Mouse (Mus musculus) gastrocnemius, postnatal 25 days (tissue): ENCODE data around the gene Snupn. TPM values are rescaled to one million over a fixed set of nuclear protein-coding genes. Genes with fewer than 3 reads are reported as not detected.
"Not testable (repeated sequence)": the region's sequence is repeated elsewhere in the genome, so short reads cannot be mapped to it uniquely, and the experiment has no call there.

ENCODE experiments used
- DNase-seq: peaks from one replicate; pipeline ENCODE4 v3.0.0; 2022
- long read RNA-seq, 2 experiments: library from polyadenylated mRNA; stranded (forward); transcript quantifications; one replicate each; pipeline ENCODE4 v2.0.0; 2021
- total RNA-seq, 2 experiments: library from RNA; stranded (reverse); gene quantifications; 1 replicate in 1 of 2; 2 replicates in 1 of 2; pipeline ENCODE4 v1.2.3; 2021

The Snupn gene
- 1 to 10 TPM; 7.0 to 9.1 TPM for total RNA-seq
- long read RNA-seq, experiment 1, transcript Snupn-201 (9 exons, 1,391 nt) = major isoform, 8 of 14 reads
- long read RNA-seq, experiment 1, partial matches to known transcripts = 3 of 14 reads
- long read RNA-seq, experiment 1, other reads (novel, unspliced or antisense) = 3 of 14 reads
- long read RNA-seq, experiment 2, transcript Snupn-201 (9 exons, 1,391 nt) = major isoform, 7 of 9 reads
- long read RNA-seq, experiment 2, partial matches to known transcripts = 1 of 9 reads
- long read RNA-seq, experiment 2, other reads (novel, unspliced or antisense) = 1 of 9 reads

DNA sequence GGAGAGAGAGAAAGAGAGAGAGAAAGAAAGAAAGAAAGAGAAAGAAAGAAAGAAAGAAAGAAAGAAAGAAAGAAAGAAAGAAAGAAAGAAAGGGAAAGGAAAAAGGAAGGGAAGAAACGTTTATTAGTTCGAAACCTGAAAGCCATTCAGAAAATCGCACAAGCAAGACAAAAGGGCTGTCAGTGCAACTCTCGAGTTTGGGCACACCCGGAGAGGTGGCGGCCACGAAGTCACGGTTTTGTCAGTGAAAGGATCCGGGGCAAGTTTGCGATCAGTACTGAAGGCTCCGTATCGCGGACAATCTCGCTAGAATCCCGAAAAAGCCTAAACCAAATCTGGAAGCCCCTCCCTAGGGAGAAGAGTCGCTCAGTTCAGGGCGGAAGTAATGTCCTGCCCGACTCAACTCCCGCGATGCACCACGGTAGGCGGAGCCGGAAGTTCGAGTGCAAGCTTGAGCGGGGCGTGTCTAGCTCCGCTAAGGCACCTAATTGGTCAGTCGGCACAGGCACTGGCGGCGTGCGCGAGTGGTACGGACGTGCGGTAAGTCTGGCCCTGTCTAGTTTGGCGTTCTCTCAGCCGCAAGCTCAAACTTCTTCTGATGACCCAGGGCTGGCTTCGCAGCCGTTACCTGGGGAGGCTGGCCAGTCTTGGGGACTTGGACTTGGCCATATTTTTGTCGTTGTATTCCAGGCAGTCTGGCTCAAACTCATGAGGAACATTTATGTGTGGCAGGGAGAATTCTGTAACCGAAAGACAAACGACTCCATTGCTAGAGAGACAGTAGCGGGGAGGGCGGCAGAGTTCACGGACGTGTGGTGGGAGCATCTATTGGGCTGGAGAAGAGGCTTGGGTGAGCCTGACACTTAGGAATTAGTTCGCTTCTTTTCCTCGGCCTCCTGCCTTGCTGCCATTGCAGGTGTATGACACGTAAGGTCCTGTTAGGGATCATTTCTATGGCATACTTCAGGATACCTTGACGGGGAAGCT, at the start of gene Snupn:
Snupn (plus strand) TSS at position 465 of the 987 bp plus-strand sequence.
- peak; percentile 97 for DNase-seq

DNA sequence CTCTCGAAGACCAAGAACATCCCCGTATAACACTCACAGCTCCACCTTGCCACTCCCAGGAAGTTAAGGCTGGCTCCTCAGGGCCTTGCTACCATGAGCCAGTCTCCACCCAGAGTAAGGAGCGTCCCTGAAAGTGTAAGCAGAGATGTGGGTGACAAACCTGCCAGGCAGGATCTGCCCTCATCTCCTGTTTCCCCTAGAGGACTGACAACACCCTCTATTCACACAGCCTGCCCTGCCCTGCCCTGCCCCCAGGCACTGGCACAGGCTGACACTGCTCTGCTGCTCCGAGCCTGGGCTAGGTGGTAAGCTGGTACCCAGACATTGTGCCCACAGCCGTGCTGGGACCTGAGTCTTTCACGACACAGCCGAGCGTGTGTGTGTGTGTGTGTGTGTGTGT, 49.5 kb upstream of the Snupn start:
- no peak for DNase-seq

DNA sequence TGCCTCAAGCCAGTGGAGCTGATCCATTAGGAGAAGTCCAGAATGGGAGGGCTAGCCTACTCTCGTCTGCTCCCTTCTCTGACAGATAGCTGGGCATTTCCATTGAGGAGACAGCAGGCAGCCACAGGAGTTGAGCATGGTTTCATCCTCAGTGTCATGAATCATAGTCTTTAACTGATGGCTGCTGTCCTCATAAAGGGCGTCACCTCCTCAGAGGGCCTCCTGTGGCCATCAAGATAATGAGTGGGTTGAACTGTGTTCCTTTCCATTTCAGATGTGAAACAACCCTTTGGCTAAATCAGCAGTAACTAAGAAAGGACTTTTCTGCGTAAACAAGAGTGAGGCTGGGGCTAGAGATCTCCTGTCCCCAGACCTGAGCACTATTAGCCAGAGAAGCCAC, 47.0 kb upstream of the Snupn start:
- DNase-seq = no peak

DNA sequence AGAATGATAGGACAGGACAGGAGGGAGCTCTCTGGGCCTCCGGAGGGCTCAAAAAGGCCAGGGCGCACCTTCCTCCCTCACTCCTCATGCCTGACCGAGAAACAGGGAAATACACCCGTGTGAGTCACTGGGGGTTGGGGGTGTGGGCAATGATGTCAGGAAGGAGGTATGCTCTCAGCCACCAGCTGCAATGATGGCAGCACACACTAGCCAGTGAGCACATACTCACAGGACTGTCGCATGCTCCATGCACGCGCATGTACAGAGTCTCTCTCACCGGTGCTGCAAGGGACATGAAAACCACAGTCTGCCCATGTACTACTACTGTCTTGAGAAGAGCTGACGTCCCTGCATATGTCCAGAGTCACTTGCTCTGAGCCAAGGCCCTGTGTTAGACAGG, 43.1 kb upstream of the Snupn start:
- DNase-seq = peak; percentile 18

DNA sequence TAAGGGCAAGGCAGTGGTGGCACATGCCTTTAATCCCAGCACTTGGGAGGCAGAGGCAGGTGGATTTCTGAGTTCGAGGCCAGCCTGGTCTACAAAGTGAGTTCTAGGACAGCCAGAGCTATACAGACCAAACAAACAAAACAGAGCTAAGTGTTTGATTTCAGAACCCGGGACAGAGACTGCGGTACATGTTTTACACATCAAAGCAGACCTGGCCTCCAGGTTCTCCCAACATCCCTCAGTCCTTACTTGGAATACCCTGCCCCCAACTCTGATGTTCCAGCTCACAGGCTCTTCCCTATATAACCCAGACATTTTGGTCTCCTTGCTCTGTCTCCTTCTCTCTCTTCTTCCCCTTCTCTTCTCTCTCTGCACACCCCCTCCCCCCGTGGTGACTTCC, 40.7 kb upstream of the Snupn start:
- DNase-seq = not testable (repeated sequence)

DNA sequence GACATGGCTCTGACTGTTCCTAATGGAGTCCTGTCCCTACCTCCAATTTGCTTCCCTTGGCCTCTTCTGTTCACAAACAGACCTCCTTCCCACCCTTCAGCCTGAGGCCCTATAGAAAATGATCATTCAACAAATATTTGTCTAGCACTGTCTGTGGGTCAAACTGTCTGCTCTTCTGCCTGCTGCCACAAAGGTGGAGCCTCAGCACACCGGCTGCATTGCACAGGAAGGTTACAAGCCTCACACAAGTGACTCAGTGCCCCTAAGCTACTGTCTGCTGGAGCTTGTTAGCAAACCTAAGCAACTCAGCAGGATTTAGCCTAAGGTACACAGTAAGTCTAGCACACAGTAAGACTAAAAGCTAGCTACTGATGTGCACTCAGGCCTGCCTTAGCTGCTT, 39.7 kb upstream of the Snupn start:
- no peak for DNase-seq

DNA sequence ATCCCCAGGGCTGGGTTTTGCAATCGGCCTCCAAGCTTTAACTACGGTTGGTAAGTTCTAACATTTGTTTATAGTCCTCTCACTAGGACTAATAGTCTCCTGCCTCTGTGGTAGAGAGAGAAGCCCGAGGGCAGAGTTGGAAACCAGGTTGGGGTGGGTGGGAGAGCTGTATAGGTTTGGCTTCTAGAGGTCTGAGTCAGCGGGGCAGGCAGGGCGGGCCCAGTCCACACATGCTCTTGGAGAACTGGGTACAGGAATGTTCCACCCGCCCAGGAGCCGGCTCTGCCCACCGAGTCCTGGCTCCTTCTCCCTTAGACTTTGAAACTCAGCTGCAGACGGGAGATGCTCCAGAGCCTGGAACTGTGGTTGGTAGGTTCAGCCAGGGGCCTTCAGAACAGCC, 36.7 kb upstream of the Snupn start:
- no peak for DNase-seq

DNA sequence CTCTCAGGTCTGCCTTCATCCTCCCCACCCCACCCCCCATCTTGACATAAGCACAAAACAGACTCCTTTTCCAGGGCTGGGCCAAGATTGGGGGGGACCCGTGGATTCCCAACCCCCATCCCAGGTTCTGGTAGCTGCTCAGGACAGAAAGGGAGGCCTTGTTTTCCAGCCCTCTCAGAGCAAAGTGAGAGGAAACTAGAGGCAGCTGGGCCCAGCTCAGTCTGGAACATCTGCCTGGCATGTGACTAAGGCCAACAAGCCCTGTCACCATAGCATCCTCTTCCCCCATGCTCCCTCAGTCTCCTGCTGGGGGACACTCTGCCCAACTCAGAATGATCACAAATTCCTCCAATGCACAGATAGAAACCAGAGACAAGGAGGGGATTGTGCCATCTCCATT, 35.6 kb upstream of the Snupn start:
- DNase-seq = no peak

DNA sequence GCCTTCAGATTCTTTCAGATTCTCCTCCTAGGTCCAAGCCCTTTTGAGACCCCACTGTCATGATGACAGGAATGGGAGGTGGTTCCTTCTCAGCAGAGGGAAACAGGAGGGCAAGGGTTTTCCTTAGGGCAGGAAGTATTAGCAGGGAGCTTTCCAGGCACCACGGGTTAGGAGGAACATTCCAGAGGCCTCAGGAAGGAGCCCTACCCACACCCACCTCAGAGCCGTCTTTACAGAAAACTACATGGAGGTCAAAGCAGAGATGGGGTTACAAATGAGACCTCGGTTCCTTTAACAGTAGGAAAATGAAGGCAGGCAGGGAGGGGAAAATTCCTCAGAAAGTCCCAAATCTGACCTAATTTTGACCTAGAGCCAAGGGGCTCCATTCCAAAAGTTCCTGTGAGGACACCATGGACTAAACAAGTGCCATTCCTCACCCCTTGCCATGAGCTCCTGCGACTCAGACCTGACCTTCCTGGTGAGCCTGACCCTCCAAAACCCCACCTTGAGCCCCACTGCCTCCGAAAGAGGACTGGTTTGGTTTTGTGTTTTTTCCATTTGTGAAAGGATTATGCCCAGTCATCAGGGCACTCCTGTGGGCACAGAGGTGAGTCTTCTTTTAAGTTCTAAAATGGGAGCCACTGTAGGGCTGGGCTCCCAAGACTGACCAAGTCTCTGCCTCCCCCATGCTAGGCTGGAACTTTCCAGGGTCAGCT, 34.8 kb upstream of the Snupn start:
- no peak for DNase-seq

DNA sequence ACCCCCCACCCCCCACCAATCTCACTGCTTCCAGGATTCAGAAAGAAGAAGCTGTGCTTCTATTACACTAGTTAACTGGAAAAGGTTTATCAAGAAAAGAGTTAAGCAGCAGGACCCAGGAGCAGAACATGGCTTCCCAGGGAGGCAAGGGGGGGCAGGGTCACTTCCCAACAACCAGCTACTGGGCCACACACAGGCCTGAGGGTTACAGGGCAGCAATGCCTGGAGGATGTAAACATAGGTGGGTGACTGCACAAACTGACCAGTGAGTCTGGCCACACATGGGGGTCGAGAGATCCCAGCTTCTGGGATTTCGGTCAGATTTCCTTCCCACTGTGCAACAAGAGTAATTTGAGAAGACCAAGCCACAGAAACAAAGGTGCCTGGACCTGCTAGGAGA, 33.5 kb upstream of the Snupn start:
- DNase-seq = no peak

DNA sequence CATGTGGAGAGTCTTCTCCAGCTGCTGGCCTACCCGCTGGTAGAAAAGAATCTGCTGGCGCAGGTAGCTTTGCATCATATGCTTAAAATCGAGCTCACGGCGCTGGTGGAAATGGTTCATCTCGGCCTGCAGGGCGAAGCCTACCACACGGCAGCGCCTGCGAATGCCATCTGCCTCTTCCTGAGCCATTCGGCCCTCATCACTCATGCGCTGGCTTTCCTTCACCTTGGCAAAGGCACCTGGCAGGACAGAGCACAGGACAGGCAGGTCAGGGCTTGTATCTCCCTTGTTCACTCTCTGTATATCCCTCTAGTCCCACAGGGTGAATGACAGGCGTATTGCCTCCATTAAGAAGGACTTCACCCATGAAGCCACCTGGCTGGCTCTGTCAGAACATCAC, 32.2 kb upstream of the Snupn start:
- no peak for DNase-seq

DNA sequence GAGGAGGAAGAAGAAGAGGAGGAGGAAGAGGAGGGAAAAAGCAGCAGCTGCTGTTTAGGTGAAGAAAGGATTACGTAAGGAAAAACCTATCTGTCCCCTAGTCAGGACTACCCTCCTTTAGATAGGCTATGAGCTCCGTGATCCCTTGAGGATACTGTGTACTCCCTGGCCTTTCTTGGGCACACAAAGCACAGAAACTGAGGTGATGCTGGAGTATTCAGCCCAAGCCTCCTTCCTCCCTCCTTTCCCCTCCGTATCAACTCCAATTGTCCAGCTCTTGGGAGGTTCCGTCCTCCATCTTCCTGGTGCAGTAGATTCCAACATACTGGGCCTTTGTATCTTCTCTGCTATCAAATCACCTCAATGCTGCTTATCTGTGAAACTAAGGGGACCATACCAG, 27.9 kb upstream of the Snupn start:
- no peak for DNase-seq

DNA sequence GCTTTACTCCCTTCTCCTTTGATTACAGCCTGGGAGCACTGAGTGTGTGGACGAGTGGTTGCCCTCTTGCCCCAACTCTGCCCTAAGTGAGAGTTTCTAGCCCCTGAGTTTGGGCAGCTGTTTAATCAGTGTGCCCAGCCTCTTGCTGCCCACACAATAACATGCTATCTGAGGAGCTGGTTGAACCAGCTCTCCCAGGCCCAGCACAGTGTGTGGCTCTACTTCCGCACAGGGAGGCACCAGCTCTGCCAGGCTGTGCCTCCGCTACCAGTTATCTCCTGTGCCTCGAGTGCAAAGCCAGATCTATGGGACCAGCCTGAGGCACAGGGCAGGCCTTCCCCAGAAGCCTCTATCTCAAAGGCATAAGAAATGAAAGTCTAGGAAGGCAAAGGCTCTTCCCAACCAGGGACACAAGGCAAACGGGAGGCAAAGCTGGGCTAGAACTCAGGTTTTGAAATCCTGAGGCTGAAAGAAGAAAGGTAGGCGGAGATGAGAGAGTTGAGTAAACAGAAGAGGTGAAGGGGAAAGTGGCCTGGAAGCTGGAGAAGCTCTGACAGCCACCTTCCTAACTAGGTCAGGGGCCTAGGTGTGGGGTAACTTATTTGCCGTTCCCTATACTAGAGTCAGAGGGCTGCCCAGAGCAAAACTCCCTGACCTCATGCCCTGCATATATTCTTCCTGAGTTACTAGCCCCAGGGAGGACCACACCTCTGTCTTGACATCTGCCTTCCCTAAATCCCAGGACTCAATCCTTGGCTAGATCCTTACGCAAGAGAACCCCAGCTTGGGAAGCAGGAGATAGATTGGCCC, 26.6 kb upstream of the Snupn start:
- DNase-seq = no peak

DNA sequence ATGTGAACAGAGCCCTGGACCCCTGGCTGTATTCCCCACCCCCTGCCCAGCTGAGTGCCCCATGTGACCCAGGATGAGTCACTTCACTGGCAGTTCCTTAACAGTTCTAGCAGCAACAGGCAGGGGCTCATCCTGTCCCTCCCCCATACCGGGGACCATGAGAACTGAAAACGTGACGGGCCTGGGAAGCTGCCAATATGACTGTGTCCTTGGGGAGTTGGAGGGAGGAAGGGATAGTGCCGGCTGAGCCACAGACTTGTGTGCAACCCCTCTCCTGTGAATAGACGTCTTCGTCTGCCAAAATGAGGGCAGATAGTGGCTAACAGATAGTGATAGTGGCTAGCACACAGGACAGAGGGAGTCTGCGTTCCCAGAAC, 26.0 kb upstream of the Snupn start:
- peak; percentile 83 for DNase-seq

DNA sequence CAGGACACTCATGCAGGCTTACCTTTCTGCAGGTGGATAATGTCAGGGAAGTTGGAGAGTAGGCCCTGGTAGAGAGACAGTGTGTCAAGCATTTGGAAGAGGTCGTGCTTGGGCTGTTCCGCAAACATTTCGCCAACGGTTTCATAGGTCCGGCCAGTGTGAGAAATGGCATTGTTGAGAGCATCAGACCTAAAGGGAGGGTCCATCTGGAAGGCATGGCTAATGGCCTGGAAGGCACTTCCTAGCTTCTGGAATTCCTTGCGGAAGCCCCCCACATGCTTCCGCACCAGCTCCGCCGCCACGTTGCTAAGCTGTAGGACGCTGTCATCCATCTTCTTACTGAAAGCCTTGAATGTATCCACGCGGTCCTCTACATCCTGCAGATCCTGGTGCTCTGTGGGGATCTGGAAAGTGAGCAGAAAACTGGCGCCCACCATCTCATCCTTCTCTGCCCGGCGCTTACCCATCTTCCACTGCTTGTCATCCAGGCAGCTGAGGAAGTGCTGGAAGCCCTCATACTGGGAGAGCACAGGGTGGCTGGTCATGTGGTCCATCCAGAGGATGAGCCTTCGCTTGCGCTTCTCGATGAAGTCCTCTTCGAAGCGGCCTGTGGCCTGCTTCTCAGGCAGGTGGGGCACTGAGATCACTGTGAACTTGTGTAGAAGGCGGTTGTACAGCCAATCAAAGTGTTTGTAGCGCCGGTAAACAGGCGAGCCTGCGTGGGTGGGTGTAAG, 25.2 kb upstream of the Snupn start:
- no peak for DNase-seq

DNA sequence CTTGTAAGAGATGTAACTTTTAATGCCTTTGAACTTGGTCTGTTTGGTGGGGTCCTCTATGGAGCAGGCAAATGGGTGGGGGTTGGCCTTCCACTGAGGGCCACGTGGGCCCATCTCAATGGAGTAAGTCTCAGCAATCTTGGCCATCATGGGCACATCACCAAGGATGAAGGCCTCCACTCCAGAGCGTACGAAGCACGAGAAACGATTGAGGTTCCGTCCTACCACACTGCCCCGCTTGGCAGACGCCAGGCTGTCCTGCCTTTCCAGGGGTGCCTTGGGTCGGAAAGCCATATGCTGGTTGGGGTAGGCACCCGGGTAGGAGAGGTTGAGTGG, 24.7 kb upstream of the Snupn start:
- DNase-seq = no peak

DNA sequence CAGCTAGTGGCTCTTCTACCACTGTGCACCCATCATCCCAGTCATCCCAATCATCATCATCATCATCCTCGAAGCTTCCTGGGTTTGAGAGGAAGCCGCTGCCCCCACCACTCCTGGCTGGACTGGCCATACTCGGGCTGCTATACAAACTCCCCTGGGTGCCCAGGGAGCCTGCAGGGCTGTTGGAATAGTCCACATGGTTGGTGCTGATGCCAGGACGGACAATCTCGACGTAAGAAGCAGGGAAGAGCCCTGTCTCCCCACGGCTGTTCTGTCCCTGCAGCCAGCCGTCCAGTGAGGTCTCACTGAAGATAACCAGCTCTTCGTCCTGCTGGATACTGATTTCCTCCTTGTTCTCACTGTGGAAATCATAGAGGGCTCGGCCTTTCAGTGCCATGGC, 24.3 kb upstream of the Snupn start:
- DNase-seq = no peak

DNA sequence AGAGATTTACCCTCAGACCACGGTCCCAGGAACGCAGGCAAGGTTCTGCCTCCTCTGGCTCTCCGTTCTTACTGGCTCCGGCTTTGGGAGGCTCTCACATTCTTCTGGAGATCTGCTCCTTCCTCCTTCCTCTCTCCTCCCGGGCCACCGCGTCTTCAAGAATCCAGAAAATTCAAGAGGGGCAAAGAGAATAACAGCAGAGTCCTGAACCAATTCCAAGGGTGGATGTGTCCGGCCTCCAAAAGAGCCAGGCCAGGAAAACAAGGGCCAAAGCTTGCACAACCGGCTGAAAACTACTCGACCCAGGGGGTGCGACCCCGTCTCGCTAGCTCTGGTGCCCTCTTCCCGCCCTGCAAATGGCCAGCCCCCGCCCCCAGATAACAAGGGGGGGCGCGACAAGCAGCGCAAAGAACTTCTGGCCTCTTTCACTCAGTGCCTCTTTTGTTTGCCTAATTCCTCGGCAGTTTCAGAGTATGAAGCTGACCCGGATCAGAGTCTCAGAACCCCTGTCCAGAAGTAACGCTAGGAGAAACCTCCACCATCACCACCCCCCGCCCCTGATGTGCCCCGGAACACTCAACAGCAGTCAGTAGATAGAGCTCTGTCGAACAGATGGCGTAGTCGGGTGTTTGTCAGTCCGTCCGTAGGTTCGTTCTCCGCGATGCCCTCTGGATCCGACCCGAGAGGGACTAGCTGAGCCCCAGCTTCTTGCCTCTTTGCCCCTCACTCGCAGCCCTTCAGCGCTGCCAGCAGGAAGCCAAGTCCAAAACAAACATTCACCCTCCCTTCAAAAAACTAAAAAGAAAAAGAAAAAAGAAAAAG, 23.3 kb upstream of the Snupn start:
- DNase-seq = peak; percentile 63

DNA sequence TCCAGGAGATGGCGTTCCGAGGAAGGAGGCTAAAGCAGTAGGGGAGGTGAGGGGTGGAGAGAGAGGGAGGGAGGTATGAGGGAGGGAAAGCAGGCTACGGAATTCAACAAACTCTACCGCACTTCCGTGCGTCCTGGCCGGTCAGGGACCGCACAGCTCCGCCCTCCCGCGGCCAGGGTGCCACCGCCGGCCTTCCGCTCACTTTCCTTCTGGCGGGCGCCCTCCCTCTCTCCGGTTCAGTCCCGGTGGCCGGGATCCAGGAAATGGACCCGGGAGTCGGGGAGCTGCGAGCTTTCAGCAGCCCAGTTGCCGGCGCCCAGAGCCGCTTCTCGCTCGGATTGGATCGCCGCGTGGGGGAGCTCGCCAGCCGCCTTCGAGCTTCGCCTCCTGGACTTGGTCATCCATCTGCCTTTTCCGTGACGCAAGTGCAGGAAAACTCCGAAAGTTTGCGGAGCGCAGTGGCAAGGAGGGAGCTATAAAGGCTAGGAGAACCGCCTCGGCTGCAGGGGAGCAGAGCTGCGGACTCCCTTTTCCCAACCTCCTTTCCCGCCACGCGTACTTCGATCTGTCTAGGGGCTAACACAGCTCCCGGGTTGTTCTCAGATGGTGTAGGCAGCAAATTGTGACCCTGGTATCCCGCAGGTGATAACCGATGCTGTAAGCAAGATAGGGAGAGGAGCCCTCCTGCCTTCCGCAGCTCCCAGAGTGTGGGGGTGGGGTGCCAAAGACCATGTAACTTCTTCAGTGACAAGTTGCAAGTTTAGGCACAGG, 22.5 kb upstream of the Snupn start, which contains the start of gene Snx33:
Snx33 (minus strand) TSS at position 331 of the 771 bp plus-strand sequence.
- DNase-seq = peak; percentile 96

DNA sequence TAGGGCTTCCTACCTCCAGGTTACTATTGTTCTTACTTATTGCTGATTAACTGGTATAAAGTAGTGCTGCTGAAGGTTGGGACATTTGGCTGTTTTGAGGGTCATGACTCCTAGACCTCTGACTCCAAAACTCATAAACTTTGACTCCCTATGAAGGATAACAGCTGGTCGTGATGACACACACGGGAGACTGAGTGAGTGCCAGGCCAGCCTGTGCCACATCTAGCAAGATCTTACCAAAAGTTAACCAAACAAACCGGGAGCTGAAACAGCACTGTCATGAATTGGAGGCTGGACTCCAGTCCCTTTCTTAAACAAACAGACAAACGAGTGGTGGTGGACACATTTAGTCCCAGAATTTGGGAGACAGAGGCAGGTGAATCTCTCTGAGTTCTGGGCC, 21.2 kb upstream of the Snupn start:
- DNase-seq = no peak
